Mouse (Mus musculus) ES-Bruce4 (cell line): Measurements from ENCODE around the gene Col24a1. TPM values are rescaled to one million over a fixed set of nuclear protein-coding genes. Genes with fewer than 3 reads are reported as not detected.

ENCODE experiments used
- H3K27ac ChIP-seq: 2 replicates; pipeline ENCODE4 v1.5.1; 2012; ENCODE audit warnings: low read length, inconsistent platforms; ENCODE audit not compliant: insufficient read depth
- H3K27me3 ChIP-seq: 2 replicates; pipeline ENCODE4 v1.6.1; 2012; ENCODE audit warnings: mild to moderate bottlenecking, low read length, inconsistent platforms; ENCODE audit not compliant: control insufficient read depth, poor library complexity, insufficient read depth, severe bottlenecking
- H3K36me3 ChIP-seq: 2 replicates; pipeline ENCODE4 v1.6.1; 2012; ENCODE audit warnings: inconsistent platforms, mild to moderate bottlenecking, low read length, moderate library complexity; ENCODE audit not compliant: control insufficient read depth, poor library complexity, insufficient read depth, severe bottlenecking
- H3K4me1 ChIP-seq: one replicate; pipeline ENCODE4 v1.8.1; 2011; ENCODE audit warnings: low read length; ENCODE audit not compliant: control insufficient read depth, insufficient read depth
- H3K4me3 ChIP-seq: 2 replicates; pipeline ENCODE4 v1.5.1; 2011; ENCODE audit warnings: low read depth, mild to moderate bottlenecking, low read length
- H3K9ac ChIP-seq: 2 replicates; pipeline ENCODE4 v1.6.1; 2012; ENCODE audit warnings: low read depth, mild to moderate bottlenecking, inconsistent platforms; ENCODE audit not compliant: poor library complexity, severe bottlenecking
- H3K9me3 ChIP-seq: replicated peaks from 2 replicates; pipeline ENCODE4 v1.6.1; 2012; ENCODE audit warnings: mild to moderate bottlenecking, low read length, inconsistent platforms; ENCODE audit not compliant: control insufficient read depth, poor library complexity, insufficient read depth, severe bottlenecking
- CTCF ChIP-seq: IDR thresholded peaks from one replicate; pipeline ENCODE4 v1.8.1; 2011; ENCODE audit warnings: low read depth, low read length
- EP300 ChIP-seq: IDR thresholded peaks from 2 replicates; pipeline ENCODE4 v1.6.1; 2011; ENCODE audit warnings: low read depth, low read length; ENCODE audit not compliant: insufficient read depth
- POLR2A ChIP-seq: IDR thresholded peaks from one replicate; pipeline ENCODE4 v1.8.1; 2011; ENCODE audit warnings: low read length; ENCODE audit not compliant: insufficient read depth
- polyA plus RNA-seq: library from polyadenylated mRNA; stranded (reverse); fragments of >200 nt; gene quantifications from 2 replicates; pipeline ENCODE4 v1.2.4, GENCODE M21; 2011; ENCODE audit warnings: low read depth; ENCODE audit not compliant: missing spikeins, insufficient read depth, insufficient read length

Col24a1 gene
- polyA plus RNA-seq, 1 experiment, result 0.78 TPM

DNA sequence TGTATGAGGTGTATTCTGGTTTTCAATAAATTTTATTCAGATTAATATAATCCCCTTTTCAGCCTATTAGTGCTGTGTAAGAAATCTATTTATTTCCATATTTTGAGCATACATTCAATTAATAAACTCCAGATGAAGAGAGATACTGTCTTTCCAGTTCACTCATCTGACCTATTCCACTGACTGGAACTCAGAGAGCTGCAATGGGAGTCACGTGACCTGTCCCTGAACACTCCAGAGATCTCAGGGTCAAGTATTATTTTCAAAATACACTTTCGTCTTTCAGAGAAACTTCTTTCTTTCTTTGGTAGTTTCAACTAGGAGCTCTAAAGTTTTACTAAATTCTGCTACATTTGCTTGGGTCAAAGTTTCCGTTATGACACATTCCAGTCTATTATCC lies 184.4 kb downstream of the Col24a1 start:
- Histone ChIP-seq H3K36me3 (no peaks in the 10 kb centered on the region), H3K4me1 (no peaks in the 10 kb centered on the region), H3K4me3 (no peak overlapping the region), H3K27me3 (no peaks in the 10 kb centered on the region), H3K9me3 (no peaks in the 10 kb centered on the region), H3K9ac (no peak overlapping the region), H3K27ac (no peak overlapping the region)
- TF ChIP-seq CTCF, result no peak
- no peak for TF ChIP-seq EP300
- no peak for TF ChIP-seq POLR2A

- Histone ChIP-seq H3K27me3 (no peaks in the 10 kb centered on the region), H3K4me1 (no peaks in the 10 kb centered on the region), H3K36me3 (no peaks in the 10 kb centered on the region), H3K9me3 (no peaks in the 10 kb centered on the region), H3K27ac (no peak overlapping the region), H3K9ac (no peak overlapping the region), H3K4me3 (no peak overlapping the region)
- TF ChIP-seq EP300, result no peak
These were observed 184.8 kb downstream of the Col24a1 start for GRCm38 (mm10) chr3:145477074-145477473.

GRCm38 (mm10) chr3:145478446-145478845 lies 186.2 kb downstream of the Col24a1 start:
- H3K27ac ChIP-seq, result no peak overlapping the region
- H3K27me3 ChIP-seq, result no peaks in the 10 kb centered on the region
- H3K4me3 ChIP-seq, result no peak overlapping the region
- H3K4me1 ChIP-seq, result no peaks in the 10 kb centered on the region
- TF ChIP-seq POLR2A (no peak), EP300 (no peak)
- no peaks in the 10 kb centered on the region for H3K9me3 ChIP-seq
- H3K36me3 ChIP-seq, result no peaks in the 10 kb centered on the region
- no peak overlapping the region for H3K9ac ChIP-seq

- Histone ChIP-seq H3K27me3 (no peaks in the 10 kb centered on the region), H3K9me3 (no peaks in the 10 kb centered on the region), H3K9ac (no peak overlapping the region), H3K36me3 (no peaks in the 10 kb centered on the region), H3K4me3 (no peak overlapping the region), H3K4me1 (no peaks in the 10 kb centered on the region), H3K27ac (no peak overlapping the region)
- no peak for TF ChIP-seq POLR2A
- TF ChIP-seq CTCF, result no peak
- no peak for TF ChIP-seq EP300
These were observed 198.0 kb downstream of the Col24a1 start for GRCm38 (mm10) chr3:145490279-145490678.

GRCm38 (mm10) chr3:145491326-145491725 lies 199.1 kb downstream of the Col24a1 start:
- Histone ChIP-seq H3K4me3 (no peak overlapping the region), H3K27me3 (no peaks in the 10 kb centered on the region), H3K27ac (no peak overlapping the region), H3K4me1 (no peaks in the 10 kb centered on the region), H3K9ac (no peak overlapping the region), H3K9me3 (no peaks in the 10 kb centered on the region), H3K36me3 (no peaks in the 10 kb centered on the region)
- no peak for TF ChIP-seq EP300
- TF ChIP-seq CTCF, result no peak
- TF ChIP-seq POLR2A, result no peak

- Histone ChIP-seq H3K27ac (no peak overlapping the region), H3K4me1 (no peaks in the 10 kb centered on the region)
These were observed 205.9 kb downstream of the Col24a1 start for GRCm38 (mm10) chr3:145498127-145498526.

More at GRCm38 (mm10) chr3:145498127-145498526, 205.9 kb downstream of the Col24a1 start:
- TF ChIP-seq CTCF, result no peak
- no peak for TF ChIP-seq EP300
- no peak for TF ChIP-seq POLR2A
- H3K9ac ChIP-seq, result no peak overlapping the region
- no peaks in the 10 kb centered on the region for H3K27me3 ChIP-seq
- H3K4me3 ChIP-seq, result no peak overlapping the region
- no peaks in the 10 kb centered on the region for H3K36me3 ChIP-seq
- H3K9me3 ChIP-seq, result no peaks in the 10 kb centered on the region
